Mouse (Mus musculus) c-Kit-positive CD71-positive TER-119-negative erythroid progenitor cells, embryonic 14.5 days (primary cell): ENCODE results near the gene Gm21627.
"Not testable (repeated sequence)": the region's sequence is repeated elsewhere in the genome, so short reads cannot be mapped to it uniquely, and the experiment has no call there.

ENCODE experiments used
- DNase-seq: peaks from one replicate; pipeline ENCODE4 v3.0.0-alpha.2; 2013; ENCODE audit warnings: low read depth

Gm21627 gene

GRCm38 (mm10) chrY:63228127-63228526 lies at the start of gene Gm21627:
Gm21627 (plus strand) TSS chrY:63228427.
- not testable (repeated sequence) for DNase-seq
